Mouse (Mus musculus) megakaryocyte, embryonic 14.5 days (primary cell): ENCODE measurements at regions not wholly inside any gene's neighbourhood (a gene's known extent, or its start where the extent isn't known, plus 50 kb on each side); places are given as distances from the start of the nearest gene placed in this dataset.

Source experiments
- H3K27me3 ChIP-seq: replicated peaks from 2 replicates; pipeline ENCODE3; 2012; ENCODE audit warnings: inconsistent platforms
- H3K36me3 ChIP-seq: replicated peaks from 2 replicates; pipeline ENCODE3; 2012; ENCODE audit warnings: low read length, inconsistent platforms, mixed read lengths
- H3K4me1 ChIP-seq: 2 replicates; pipeline ENCODE4 v1.6.1; 2012; ENCODE audit warnings: inconsistent platforms
- H3K4me3 ChIP-seq: replicated peaks from 2 replicates; pipeline ENCODE3; 2012; ENCODE audit warnings: moderate library complexity, mild to moderate bottlenecking, inconsistent platforms
- H3K9me3 ChIP-seq: 2 replicates; pipeline ENCODE4 v1.6.1; 2012; ENCODE audit warnings: inconsistent platforms
- FLI1 ChIP-seq: IDR thresholded peaks from 2 replicates; pipeline ENCODE4 v1.6.1; 2012; ENCODE audit warnings: low read length, inconsistent platforms, mixed read lengths
- GATA1 ChIP-seq: IDR thresholded peaks from 3 replicates; pipeline ENCODE4 v1.6.1; 2012; ENCODE audit warnings: mixed read lengths, low read length, inconsistent platforms, borderline replicate concordance

DNA sequence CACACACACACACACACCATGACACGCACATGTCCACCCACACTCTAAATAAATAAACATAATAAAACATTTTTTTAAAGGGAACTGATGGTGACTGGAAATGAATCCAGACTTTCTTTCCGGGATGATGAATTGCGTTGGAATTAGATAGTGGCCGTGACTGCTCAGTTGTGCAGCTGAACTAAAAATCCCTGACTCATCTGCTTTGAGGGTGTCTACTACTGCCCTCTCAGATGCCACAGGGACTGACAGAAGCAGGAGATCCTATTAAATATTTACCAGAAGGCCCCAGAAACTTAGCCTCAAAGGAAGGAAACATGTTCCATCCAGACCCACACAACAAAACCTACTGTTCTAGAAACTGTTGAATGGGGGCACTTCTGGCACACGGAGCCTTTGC is 65.7 kb downstream of the Polr2m start:
- TF ChIP-seq GATA1 (no peak), FLI1 (no peak)
- H3K4me3 ChIP-seq = no peak overlapping the region
- peaks cover 8% of the 10 kb centered on the region for H3K27me3 ChIP-seq
- no peaks in the 10 kb centered on the region for H3K36me3 ChIP-seq
- H3K4me1 ChIP-seq = no peaks in the 10 kb centered on the region
- H3K9me3 ChIP-seq = no peaks in the 10 kb centered on the region

DNA sequence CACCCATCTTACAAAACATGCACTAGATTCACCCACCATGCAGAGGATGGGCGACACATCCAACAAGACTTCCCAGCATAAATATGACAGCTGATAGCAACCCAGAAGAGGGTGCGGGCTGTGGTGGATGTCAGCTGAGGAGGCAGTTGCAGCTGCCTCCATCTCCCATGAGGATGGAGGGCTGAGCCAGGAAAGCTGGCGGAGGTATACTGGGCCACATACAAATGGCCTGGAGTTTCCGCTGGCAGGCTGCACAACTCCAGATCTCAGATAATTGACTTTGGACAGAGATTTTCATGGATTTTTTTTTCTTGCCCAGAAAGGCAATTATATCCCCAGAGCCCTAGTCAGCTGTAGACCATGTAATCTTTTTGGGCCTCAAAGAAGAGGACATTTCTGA is 67.2 kb downstream of the Polr2m start:
- H3K36me3 ChIP-seq = no peaks in the 10 kb centered on the region
- TF ChIP-seq GATA1 (no peak), FLI1 (no peak)
- no peaks in the 10 kb centered on the region for H3K4me1 ChIP-seq
- peaks cover 9% of the 10 kb centered on the region for H3K27me3 ChIP-seq
- H3K9me3 ChIP-seq = peaks cover 3% of the 10 kb centered on the region; the same call in 1 of the 2 replicates
- no peak overlapping the region for H3K4me3 ChIP-seq

DNA sequence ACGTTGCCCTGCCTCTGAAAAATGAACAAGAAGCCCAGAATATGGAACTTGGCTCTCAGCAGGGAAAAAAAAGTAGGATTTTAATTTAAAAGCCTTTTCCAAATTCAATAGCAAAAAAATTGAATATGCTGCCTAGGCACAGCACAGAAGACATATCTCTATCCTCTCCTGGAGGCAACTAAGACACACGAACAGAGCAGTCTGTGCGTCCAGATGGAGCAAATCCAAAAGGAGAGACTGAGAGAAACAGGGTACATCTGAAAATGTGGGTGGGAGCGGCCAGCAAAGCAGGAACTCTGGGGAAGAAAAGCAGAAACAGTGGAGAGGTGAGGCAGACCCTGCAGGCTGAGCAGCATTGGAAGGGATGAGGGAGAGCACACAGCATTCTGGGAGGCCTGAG is 68.5 kb downstream of the Polr2m start:
- Histone ChIP-seq H3K9me3 (peaks cover 3% of the 10 kb centered on the region; the same call in 1 of the 2 replicates), H3K4me1 (no peaks in the 10 kb centered on the region), H3K27me3 (peaks cover 11% of the 10 kb centered on the region), H3K36me3 (no peaks in the 10 kb centered on the region), H3K4me3 (no peak overlapping the region)
- TF ChIP-seq GATA1 = no peak
- TF ChIP-seq FLI1 = no peak

DNA sequence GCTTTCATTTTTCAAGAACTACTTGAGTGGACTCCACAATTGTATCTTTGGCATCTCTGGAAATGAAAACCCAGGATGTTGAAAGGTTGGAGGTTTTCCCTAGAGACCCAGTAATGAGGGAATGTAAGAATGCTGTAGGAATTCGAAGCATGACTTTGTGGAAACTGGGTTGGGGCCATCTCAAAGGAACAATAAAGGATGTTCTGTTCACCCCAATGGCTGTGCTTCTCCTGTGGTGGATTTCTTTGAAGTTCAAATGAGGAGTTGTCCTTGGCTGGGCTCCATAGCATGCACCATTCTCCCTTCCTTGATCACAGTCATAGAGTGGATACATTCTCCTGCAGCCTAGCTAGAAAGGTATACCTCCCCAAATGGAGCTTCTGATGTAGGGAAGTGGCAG is 74.6 kb downstream of the Polr2m start:
- peaks cover 27% of the 10 kb centered on the region for H3K9me3 ChIP-seq
- H3K4me3 ChIP-seq = no peak overlapping the region
- no peaks in the 10 kb centered on the region for H3K36me3 ChIP-seq
- no peaks in the 10 kb centered on the region; the same call in 1 of the 2 replicates for H3K4me1 ChIP-seq
- H3K27me3 ChIP-seq = peaks cover 11% of the 10 kb centered on the region
- no peak for TF ChIP-seq FLI1
- TF ChIP-seq GATA1 = no peak

DNA sequence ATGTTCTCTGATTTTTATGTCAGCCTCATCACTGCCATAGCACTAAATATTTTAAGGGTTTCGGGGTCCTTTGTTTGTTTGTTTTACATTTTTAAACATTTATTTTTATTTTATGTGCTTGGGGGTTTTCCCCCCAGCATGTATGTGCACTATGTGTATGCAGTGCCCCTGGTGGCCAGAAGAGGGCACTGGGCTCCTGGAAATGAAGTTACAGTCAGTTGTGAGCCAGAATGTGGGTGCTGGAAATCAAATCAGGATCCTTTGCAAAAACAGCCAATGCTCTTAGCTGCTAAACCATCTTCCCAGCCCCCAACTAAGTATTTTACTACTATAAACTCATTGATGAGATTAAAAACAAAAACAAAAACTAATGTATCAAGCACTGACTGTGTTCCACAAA is 75.8 kb downstream of the Polr2m start:
- Histone ChIP-seq H3K9me3 (peaks cover 27% of the 10 kb centered on the region), H3K4me3 (no peak overlapping the region), H3K27me3 (peaks cover 15% of the 10 kb centered on the region), H3K36me3 (no peaks in the 10 kb centered on the region), H3K4me1 (no peaks in the 10 kb centered on the region; the same call in 1 of the 2 replicates)
- TF ChIP-seq GATA1 = no peak
- no peak for TF ChIP-seq FLI1

DNA sequence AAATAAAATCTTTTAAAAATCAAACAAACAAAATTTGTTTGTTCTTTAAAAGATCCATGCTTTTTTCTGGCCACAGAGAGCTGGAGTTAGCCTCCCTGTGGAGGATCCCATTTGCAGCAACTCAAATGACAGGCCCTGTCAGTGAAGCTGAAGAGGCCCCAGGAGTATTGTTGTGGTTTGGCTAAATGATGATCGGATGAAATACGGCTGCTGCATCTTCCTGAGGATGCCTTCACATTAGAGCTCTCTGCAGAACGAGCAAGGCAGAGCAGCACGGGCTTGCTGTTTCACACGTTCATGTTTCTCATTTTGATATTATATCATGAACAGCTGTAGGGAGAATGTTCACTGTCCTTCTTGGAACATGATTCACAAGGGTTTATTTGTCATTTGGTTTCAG is 76.8 kb downstream of the Polr2m start:
- Histone ChIP-seq H3K9me3 (peaks cover 24% of the 10 kb centered on the region), H3K4me3 (no peak overlapping the region), H3K4me1 (no peaks in the 10 kb centered on the region; the same call in 1 of the 2 replicates), H3K36me3 (no peaks in the 10 kb centered on the region), H3K27me3 (peaks cover 20% of the 10 kb centered on the region)
- TF ChIP-seq FLI1 (no peak), GATA1 (no peak)

DNA sequence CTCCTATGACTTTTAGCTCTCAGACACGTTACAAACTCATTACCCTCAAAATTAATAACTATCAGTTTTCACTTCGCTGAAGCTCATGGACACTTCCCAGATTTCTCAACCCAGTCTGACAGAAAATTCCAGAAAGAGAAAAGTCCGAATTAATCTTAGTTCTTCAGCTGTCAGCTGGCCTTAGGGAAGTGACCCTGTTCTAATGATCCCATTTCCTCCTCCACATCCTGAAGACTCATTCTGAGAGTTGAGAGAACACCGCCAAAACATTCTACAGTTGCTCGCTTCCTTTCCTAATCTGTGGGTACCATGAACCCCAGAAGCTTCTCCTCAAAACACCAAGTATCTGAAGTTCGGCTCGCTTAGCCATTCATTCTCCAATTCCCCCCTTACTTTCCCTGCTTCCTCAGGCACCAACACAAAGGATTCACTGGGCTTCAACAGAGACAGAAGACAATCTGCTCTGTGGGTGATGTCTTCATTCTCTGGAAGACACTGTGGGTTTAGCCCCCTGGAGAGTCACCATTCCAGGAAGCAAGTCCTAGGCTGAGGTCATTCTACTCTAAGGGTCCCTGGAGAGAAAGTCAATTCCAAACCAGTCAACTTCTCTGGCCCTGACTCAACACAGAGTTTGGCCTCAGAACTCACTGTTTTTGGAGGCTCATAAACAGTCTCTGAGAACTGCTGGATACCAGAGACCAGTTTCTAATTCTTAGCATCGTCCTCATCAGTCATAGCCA is 81.2 kb downstream of the Polr2m start:
- no peak for TF ChIP-seq FLI1
- peaks cover 6% of the 10 kb centered on the region for H3K4me1 ChIP-seq
- H3K27me3 ChIP-seq = peaks cover 50% of the 10 kb centered on the region
- peaks cover 7% of the 10 kb centered on the region for H3K9me3 ChIP-seq
- H3K36me3 ChIP-seq = no peaks in the 10 kb centered on the region
- H3K4me3 ChIP-seq = no peak overlapping the region

DNA sequence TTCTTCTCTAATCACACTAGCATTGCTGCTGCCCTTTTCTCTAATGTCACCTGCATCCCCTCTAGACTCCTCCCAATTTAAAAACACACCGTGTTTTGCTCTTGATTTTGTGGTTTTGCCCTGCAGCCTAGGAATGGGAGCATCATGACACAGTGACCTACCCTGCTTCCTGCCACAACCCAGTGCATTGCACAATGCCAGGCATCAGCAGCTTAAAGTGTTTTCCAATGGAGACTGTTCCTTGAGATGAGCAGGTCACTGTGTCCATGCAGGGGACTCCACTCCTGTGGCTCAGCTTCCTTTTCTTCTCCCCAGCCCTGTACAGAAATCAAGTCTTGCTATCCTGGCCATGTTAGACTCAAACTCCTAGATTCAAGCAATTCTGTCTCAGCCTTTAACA is 84.1 kb downstream of the Polr2m start:
- peaks cover 6% of the 10 kb centered on the region for H3K4me1 ChIP-seq
- H3K27me3 ChIP-seq = peaks cover 74% of the 10 kb centered on the region
- H3K4me3 ChIP-seq = no peak overlapping the region
- H3K36me3 ChIP-seq = no peaks in the 10 kb centered on the region
- H3K9me3 ChIP-seq = peaks cover 4% of the 10 kb centered on the region; the same call in 1 of the 2 replicates
- TF ChIP-seq FLI1 (no peak), GATA1 (no peak)

DNA sequence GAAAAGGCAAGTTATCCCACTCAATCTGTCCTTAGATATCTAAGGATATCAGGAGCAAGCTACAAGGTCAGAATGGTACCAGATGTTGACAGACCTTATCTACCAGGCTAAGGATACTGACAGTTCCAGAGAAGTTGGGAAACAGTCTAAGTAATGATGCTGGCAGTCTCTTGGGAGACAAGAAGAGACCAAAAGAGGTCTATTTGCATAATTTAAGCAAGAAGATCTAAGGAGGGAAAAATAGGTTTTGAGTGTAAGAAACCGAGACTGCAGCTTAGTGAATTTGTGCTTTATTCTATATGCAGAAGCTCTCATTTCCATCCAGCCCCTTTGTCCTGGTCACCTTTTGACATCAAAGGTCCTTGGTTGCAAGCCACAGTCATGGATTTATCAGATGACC is 86.4 kb downstream of the Polr2m start:
- peaks cover 70% of the 10 kb centered on the region for H3K27me3 ChIP-seq
- TF ChIP-seq FLI1 = no peak
- TF ChIP-seq GATA1 = no peak
- H3K36me3 ChIP-seq = no peaks in the 10 kb centered on the region
- H3K4me3 ChIP-seq = no peak overlapping the region
- H3K9me3 ChIP-seq = no peaks in the 10 kb centered on the region
- peaks cover 6% of the 10 kb centered on the region for H3K4me1 ChIP-seq

DNA sequence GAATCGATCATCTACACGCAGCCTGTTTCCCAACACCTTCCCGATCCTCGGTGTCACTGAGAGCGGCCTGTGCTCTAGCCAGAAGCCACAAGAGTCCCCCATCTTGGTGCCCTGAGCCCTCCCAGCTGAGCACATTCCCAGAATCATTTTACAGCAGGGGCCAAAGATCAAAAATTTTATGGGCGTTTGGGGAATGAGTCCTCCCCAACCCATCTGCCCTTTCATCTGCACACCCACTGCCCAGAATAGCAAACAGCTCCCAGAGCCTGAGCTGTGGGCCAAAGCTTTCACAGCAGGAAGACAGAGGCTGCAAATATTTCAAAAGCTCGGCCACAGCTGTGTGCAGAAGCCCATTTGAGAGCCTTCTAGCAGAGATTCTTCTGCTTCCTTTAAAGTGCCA is 89.0 kb downstream of the Polr2m start:
- H3K4me3 ChIP-seq = no peak overlapping the region
- H3K27me3 ChIP-seq = peaks cover 60% of the 10 kb centered on the region
- H3K36me3 ChIP-seq = no peaks in the 10 kb centered on the region
- no peaks in the 10 kb centered on the region for H3K9me3 ChIP-seq
- H3K4me1 ChIP-seq = peaks cover 5% of the 10 kb centered on the region
- TF ChIP-seq GATA1 (no peak), FLI1 (no peak)

DNA sequence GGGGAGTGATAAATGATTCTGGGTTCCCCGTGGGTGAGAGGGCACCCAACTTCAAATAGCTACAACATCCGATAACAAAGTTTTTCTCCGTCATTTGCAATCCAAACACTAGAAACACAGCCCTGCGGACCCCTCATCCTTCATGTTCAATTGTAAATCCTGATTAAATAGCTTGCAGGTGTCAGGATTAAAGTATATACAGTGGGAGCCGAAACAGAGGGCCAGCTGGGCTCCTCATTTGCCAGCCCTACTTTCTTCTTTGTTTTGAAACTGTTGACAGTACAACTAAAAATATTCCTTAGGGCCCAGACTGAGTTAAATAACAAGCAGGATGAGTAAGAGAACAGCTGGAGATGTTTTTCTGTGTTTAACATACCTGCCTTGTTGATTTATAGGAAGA is 95.5 kb downstream of the Polr2m start:
- H3K27me3 ChIP-seq = peaks cover 10% of the 10 kb centered on the region
- peaks cover 11% of the 10 kb centered on the region for H3K4me1 ChIP-seq
- H3K9me3 ChIP-seq = no peaks in the 10 kb centered on the region
- H3K4me3 ChIP-seq = no peak overlapping the region
- TF ChIP-seq GATA1 = no peak
- no peaks in the 10 kb centered on the region for H3K36me3 ChIP-seq
